Mouse (Mus musculus): ENCODE data around the gene Tfcp2. TPM values are rescaled to one million over a fixed set of nuclear protein-coding genes. Genes with fewer than 3 reads are reported as not detected.

The Tfcp2 gene
- total and polyA plus RNA-seq, 3 experiments = 5.3 to 7.8 (median 6.8) TPM

GRCm38 (mm10) chr15:100600047-100600695 is 48.4 kb upstream of the Tfcp2 start (continued):
- TF ChIP-seq ETS1 (conservative IDR thresholded peaks at IDR 0.05; ENCODE audit: low read depth, low read length) (peak; percentile 47), IRF4 (IDR thresholded peaks at IDR 0.05; ENCODE audit: low read depth, low read length) (0 out of 2 replicates have a peak, but pooled peaks have one; percentile 41), MEF2A (IDR thresholded peaks at IDR 0.05; ENCODE audit: borderline replicate concordance, low read depth, low read length) (peak; percentile 85), NELFE (IDR thresholded peaks at IDR 0.05; ENCODE audit: low read depth, low read length) (0 out of 2 replicates have a peak, but pooled peaks have one; percentile 7), SIN3A (IDR thresholded peaks at IDR 0.05; ENCODE audit: low read length) (no peak)

- H3K4me2 ChIP-seq (ENCODE audit: insufficient read depth, low read depth, poor library complexity, severe bottlenecking) = peak within 1 kb of the TSS; percentile 77
- no peaks in the 10 kb centered on the region for H3K9me3 ChIP-seq (replicated peaks; ENCODE audit: low read length)
- no peaks in the 10 kb centered on the region for H3K79me2 ChIP-seq (replicated peaks; ENCODE audit: control insufficient read depth, extremely low read depth, insufficient read depth, poor library complexity, severe bottlenecking)
- H3K27ac ChIP-seq (ENCODE audit: insufficient read depth, low read depth) = no peak within 1 kb of the TSS; the same call in 1 of the 2 replicates
- dilution Hi-C loops (cut with MboI; ENCODE audit: extremely low pct_ligation_motif_present, extremely low pct_unique_long_range_greater_than_20kb, low sequenced_read_pairs) (no loop called here), in situ Hi-C loops (cut with MboI; ENCODE audit: low pct_ligation_motif_present, low pct_unique_long_range_greater_than_20kb, low sequenced_read_pairs) (no loop called here)
- peaks cover 18 to 47% of the 10 kb centered on the region in 2 experiments for H3K4me1 ChIP-seq (ENCODE audit: control insufficient read depth in 1 of 2, insufficient read depth in 2 of 2)
- DNase-seq (ENCODE audit: extremely low read depth) = no peak
- 0 out of 2 replicates have a peak, but pooled peaks have one; percentile 56 for TF ChIP-seq UBTF (IDR thresholded peaks at IDR 0.05; ENCODE audit: low read depth, low read length)
- no peak for TF ChIP-seq ZC3H11A (IDR thresholded peaks at IDR 0.05; ENCODE audit: low read depth, low read length)
- H3K4me3 ChIP-seq (replicated peaks in 1 of 3; ENCODE audit: low read depth in 2 of 3, low read length in 2 of 3, poor library complexity in 1 of 3) = peak within 1 kb of the TSS; percentile 63 to 90 (median 64)
- H3K27me3 ChIP-seq (replicated peaks) = peaks cover 18% of the 10 kb centered on the region
- H3K9ac ChIP-seq (ENCODE audit: insufficient read depth, low read depth) = peak within 1 kb of the TSS; percentile 95
- no peaks in the 10 kb centered on the region for H3K36me3 ChIP-seq (replicated peaks in 1 of 2; ENCODE audit: control insufficient read depth in 1 of 2, insufficient read depth in 1 of 2, low read length in 1 of 2)
Observed at GRCm38 (mm10) chr15:100599276-100600046, 47.7 kb upstream of the Tfcp2 start, which contains the start of gene Pou6f1. TSS of gene Pou6f1 (minus strand) at chr15:100599984.

- DNase-seq (ENCODE audit: extremely low read depth) = peak; percentile 21
- Histone ChIP-seq H3K27ac (ENCODE audit: insufficient read depth, low read depth) (no peak overlapping the region), H3K27me3 (replicated peaks) (peaks cover 18% of the 10 kb centered on the region), H3K4me3 (replicated peaks in 1 of 3; ENCODE audit: low read depth in 2 of 3, low read length in 2 of 3, poor library complexity in 1 of 3) (peak overlapping the region; percentile 63 to 90 (median 64)), H3K4me2 (ENCODE audit: insufficient read depth, low read depth, poor library complexity, severe bottlenecking) (peak overlapping the region; percentile 77), H3K36me3 (replicated peaks in 1 of 2; ENCODE audit: control insufficient read depth in 1 of 2, insufficient read depth in 1 of 2, low read length in 1 of 2) (no peaks in the 10 kb centered on the region), H3K9me3 (replicated peaks; ENCODE audit: low read length) (no peaks in the 10 kb centered on the region), H3K9ac (ENCODE audit: insufficient read depth, low read depth) (peak overlapping the region; percentile 95), H3K4me1 (ENCODE audit: control insufficient read depth in 1 of 2, insufficient read depth in 2 of 2) (peaks cover 18 to 47% of the 10 kb centered on the region in 2 experiments), H3K79me2 (replicated peaks; ENCODE audit: control insufficient read depth, extremely low read depth, insufficient read depth, poor library complexity, severe bottlenecking) (no peaks in the 10 kb centered on the region)
- in situ Hi-C loops (cut with MboI; ENCODE audit: low pct_ligation_motif_present, low pct_unique_long_range_greater_than_20kb, low sequenced_read_pairs) (no loop called here), dilution Hi-C loops (cut with MboI; ENCODE audit: extremely low pct_ligation_motif_present, extremely low pct_unique_long_range_greater_than_20kb, low sequenced_read_pairs) (no loop called here)
- no peak for TF ChIP-seq GABPA (IDR thresholded peaks at IDR 0.05; ENCODE audit: insufficient replicate concordance, low read depth, low read length)
- TF ChIP-seq ZKSCAN1 (IDR thresholded peaks at IDR 0.05; ENCODE audit: borderline replicate concordance, low read depth, low read length) = no peak
- no peak for TF ChIP-seq CTCF (conservative IDR thresholded peaks at IDR 0.05 in 1 of 2, IDR thresholded peaks at IDR 0.05 in 1 of 2; ENCODE audit: low read depth in 2 of 2, low read length in 2 of 2)
- no peak for TF ChIP-seq BHLHE40 (IDR thresholded peaks at IDR 0.05; ENCODE audit: low read depth, low read length)
- no peak for TF ChIP-seq JUN (IDR thresholded peaks at IDR 0.05; ENCODE audit: insufficient read depth, low read depth, low read length)
- TF ChIP-seq ZNF384 (IDR thresholded peaks at IDR 0.05; ENCODE audit: low read depth, low read length) = no peak
- TF ChIP-seq KAT2A (IDR thresholded peaks at IDR 0.05; ENCODE audit: insufficient replicate concordance, low read length) = no peak
- no peak for TF ChIP-seq RAD21 (IDR thresholded peaks at IDR 0.05; ENCODE audit: low read depth, low read length)
- TF ChIP-seq ZMIZ1 (IDR thresholded peaks at IDR 0.05; ENCODE audit: low read depth, low read length) = no peak
- 0 out of 2 replicates have a peak, but pooled peaks have one; percentile 27 for TF ChIP-seq SIN3A (IDR thresholded peaks at IDR 0.05; ENCODE audit: low read length)
- no peak for TF ChIP-seq HCFC1 (IDR thresholded peaks at IDR 0.05; ENCODE audit: low read depth, low read length)
- TF ChIP-seq NRF1 (IDR thresholded peaks at IDR 0.05; ENCODE audit: low read depth, low read length) = no peak
- TF ChIP-seq ELF1 (IDR thresholded peaks at IDR 0.05; ENCODE audit: low read depth, low read length) = 0 out of 2 replicates have a peak, but pooled peaks have one; percentile 20
- no peak for TF ChIP-seq MYC (IDR thresholded peaks at IDR 0.05; ENCODE audit: low read depth, low read length)
- TF ChIP-seq ETS1 (conservative IDR thresholded peaks at IDR 0.05; ENCODE audit: low read depth, low read length) = no peak
- no peak for TF ChIP-seq CHD1 (IDR thresholded peaks at IDR 0.05; ENCODE audit: low read depth, low read length)
- TF ChIP-seq NELFE (IDR thresholded peaks at IDR 0.05; ENCODE audit: low read depth, low read length) = no peak
- TF ChIP-seq UBTF (IDR thresholded peaks at IDR 0.05; ENCODE audit: low read depth, low read length) = no peak
- TF ChIP-seq MXI1 (IDR thresholded peaks at IDR 0.05; ENCODE audit: low read depth, low read length) = no peak
- TF ChIP-seq TCF12 (IDR thresholded peaks at IDR 0.05; ENCODE audit: low read depth, low read length) = 0 out of 2 replicates have a peak, but pooled peaks have one; percentile 44
- TF ChIP-seq TBP (conservative IDR thresholded peaks at IDR 0.05; ENCODE audit: low read depth, low read length) = no peak
- TF ChIP-seq POLR2AphosphoS2 (IDR thresholded peaks at IDR 0.05; ENCODE audit: low read depth, low read length) = no peak
- 0 out of 2 replicates have a peak, but pooled peaks have one; percentile 17 for TF ChIP-seq IRF4 (IDR thresholded peaks at IDR 0.05; ENCODE audit: low read depth, low read length)
- no peak for TF ChIP-seq ZC3H11A (IDR thresholded peaks at IDR 0.05; ENCODE audit: low read depth, low read length)
Observed at GRCm38 (mm10) chr15:100598883-100599275, 47.1 kb upstream of the Tfcp2 start.
